In the genomic region with DNA sequence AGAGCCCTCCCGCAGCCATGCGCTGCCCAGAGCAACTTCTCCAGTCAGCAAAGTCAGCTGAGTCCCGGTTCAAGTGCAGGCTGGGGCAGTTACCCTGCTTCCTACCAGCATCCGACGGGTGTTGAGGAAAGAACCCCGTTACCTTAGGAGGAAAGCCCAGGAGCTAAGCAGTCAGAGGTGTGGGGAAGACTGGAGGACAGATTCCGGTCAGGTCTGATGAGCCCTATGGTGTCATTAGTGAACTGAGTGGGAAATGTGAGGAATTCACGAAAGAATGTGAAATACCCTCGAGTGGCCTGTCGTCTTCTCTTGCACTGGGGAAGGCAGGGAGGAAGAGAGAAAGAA, we compare ENCODE assay signal across 8 mouse cellular contexts. TPM values are rescaled to one million over a fixed set of nuclear protein-coding genes. Genes with fewer than 3 reads are reported as not detected.
DNase-seq lines count a peak whose midpoint lies in the region; ATAC-seq and TF ChIP-seq lines count a peak whose summit lies in the region.

No protein-coding gene starts in this region.

- WGBS in kidney, adult 2 months = 14% methylated on average over 10 of the region's 10 CpGs
- WGBS in heart, postnatal 0 days = 12% methylated on average over 10 of the region's 10 CpGs
- WGBS in liver, embryonic 15.5 days (ENCODE audit: insufficient replicate concordance) = 29% methylated on average over 10 of the region's 10 CpGs
- 32% methylated on average over 10 of the region's 10 CpGs for WGBS in neural tube, embryonic 14.5 days

- ATAC-seq in heart, postnatal 0 days (ENCODE audit: insufficient read depth, low read depth) = no peak
- ATAC-seq in liver, embryonic 15.5 days (ENCODE audit: insufficient read depth) = peak; percentile 5; the same call in 1 of the 2 replicates
- ATAC-seq in neural tube, embryonic 14.5 days (ENCODE audit: low read depth) = no peak

- TF ChIP-seq POLR2A in kidney, adult 2 months (IDR thresholded peaks at IDR 0.05; ENCODE audit: low read depth, low read length) = no peak

- H3K4me1 ChIP-seq in kidney, adult 2 months (ENCODE audit: control insufficient read depth, insufficient read depth, low read length) = no peaks in the 10 kb centered on the region; the same call in 1 of the 2 replicates
- no peaks in the 10 kb centered on the region; the same call in 1 of the 2 replicates for H3K4me1 ChIP-seq in brown adipose tissue, adult 24 weeks (ENCODE audit: control insufficient read depth, insufficient read depth, insufficient read length, low read length)
- H3K4me1 ChIP-seq in heart, postnatal 0 days (ENCODE audit: control insufficient read depth, insufficient read depth) = no peaks in the 10 kb centered on the region; the same call in 1 of the 2 replicates
- H3K4me1 ChIP-seq in liver, embryonic 15.5 days (replicated peaks) = peaks cover 11% of the 10 kb centered on the region
- peaks cover 4% of the 10 kb centered on the region; the same call in 1 of the 2 replicates for H3K4me1 ChIP-seq in neural tube, embryonic 14.5 days (ENCODE audit: control insufficient read depth, insufficient read depth, low read length)

- no peaks in the 10 kb centered on the region for H3K27me3 ChIP-seq in kidney, adult 2 months (replicated peaks; ENCODE audit: control insufficient read depth, insufficient read depth, low read length)
- no peaks in the 10 kb centered on the region for H3K27me3 ChIP-seq in heart, postnatal 0 days (ENCODE audit: control insufficient read depth, insufficient read depth, low read length)
- no peaks in the 10 kb centered on the region for H3K27me3 ChIP-seq in liver, embryonic 15.5 days
- no peaks in the 10 kb centered on the region for H3K27me3 ChIP-seq in neural tube, embryonic 14.5 days (ENCODE audit: control insufficient read depth, insufficient read depth, low read length)

- no peaks in the 10 kb centered on the region for H3K9me3 ChIP-seq in heart, postnatal 0 days (replicated peaks; ENCODE audit: control insufficient read depth, low read length)
- H3K9me3 ChIP-seq in liver, embryonic 15.5 days (replicated peaks) = no peaks in the 10 kb centered on the region
- no peaks in the 10 kb centered on the region for H3K9me3 ChIP-seq in neural tube, embryonic 14.5 days (ENCODE audit: control insufficient read depth, low read length)

- H3K9ac ChIP-seq in heart, postnatal 0 days (replicated peaks; ENCODE audit: low read depth, low read length) = peak overlapping the region; percentile 76
- H3K9ac ChIP-seq in liver, embryonic 15.5 days = peak overlapping the region; percentile 65
- no peak overlapping the region for H3K9ac ChIP-seq in neural tube, embryonic 14.5 days (replicated peaks; ENCODE audit: low read depth, low read length)

- 0 out of 2 replicates have a peak overlapping the region, but pooled peaks have one; percentile 62 for H3K27ac ChIP-seq in kidney, adult 2 months (ENCODE audit: insufficient read depth, low read depth, low read length)
- H3K27ac ChIP-seq in brown adipose tissue, adult 24 weeks (replicated peaks; ENCODE audit: low read depth, low read length) = no peak overlapping the region
- no peak overlapping the region; the same call in 1 of the 2 replicates for H3K27ac ChIP-seq in heart, postnatal 0 days (ENCODE audit: low read depth)
- H3K27ac ChIP-seq in liver, embryonic 15.5 days (replicated peaks) = 0 out of 2 replicates have a peak overlapping the region, but pooled peaks have one; percentile 42
- no peak overlapping the region for H3K27ac ChIP-seq in neural tube, embryonic 14.5 days (ENCODE audit: low read depth, low read length)

- no peak for TF ChIP-seq CTCF in kidney, adult 2 months (conservative IDR thresholded peaks at IDR 0.05; ENCODE audit: insufficient read depth, insufficient read length, low read depth, low read length)
- TF ChIP-seq CTCF in heart, postnatal 0 days (IDR thresholded peaks at IDR 0.05; ENCODE audit: low read depth) = no peak

- peak overlapping the region; percentile 97 for H3K4me2 ChIP-seq in heart, postnatal 0 days (ENCODE audit: low read depth, low read length)
- peak overlapping the region; percentile 83 for H3K4me2 ChIP-seq in liver, embryonic 15.5 days
- H3K4me2 ChIP-seq in neural tube, embryonic 14.5 days (ENCODE audit: low read depth, low read length) = peak overlapping the region; percentile 82

- H3K36me3 ChIP-seq in kidney, adult 2 months (ENCODE audit: control insufficient read depth, insufficient read depth, low read length) = no peaks in the 10 kb centered on the region
- H3K36me3 ChIP-seq in heart, postnatal 0 days (replicated peaks; ENCODE audit: control insufficient read depth, insufficient read depth, low read length) = peaks cover 19% of the 10 kb centered on the region; the same call in 1 of the 2 replicates
- H3K36me3 ChIP-seq in liver, embryonic 15.5 days (replicated peaks) = no peaks in the 10 kb centered on the region
- H3K36me3 ChIP-seq in neural tube, embryonic 14.5 days (ENCODE audit: control insufficient read depth, insufficient read depth, low read length) = no peaks in the 10 kb centered on the region

- TF ChIP-seq EP300 in heart, postnatal 0 days (IDR thresholded peaks at IDR 0.05; ENCODE audit: low read depth) = no peak

- peak overlapping the region; percentile 87 for H3K4me3 ChIP-seq in kidney, adult 2 months (ENCODE audit: insufficient read depth, low read depth, low read length)
- peak overlapping the region; percentile 92 for H3K4me3 ChIP-seq in brown adipose tissue, adult 24 weeks (ENCODE audit: insufficient read depth, low read depth, low read length)
- H3K4me3 ChIP-seq in heart, postnatal 0 days (ENCODE audit: low read depth, low read length) = peak overlapping the region; percentile 91
- H3K4me3 ChIP-seq in liver, embryonic 15.5 days (replicated peaks) = peak overlapping the region; percentile 70
- peak overlapping the region; percentile 46 for H3K4me3 ChIP-seq in neural tube, embryonic 14.5 days (ENCODE audit: low read depth, low read length)

- peak; percentile 28 for DNase-seq in kidney, adult 2 months
- DNase-seq in kidney, adult 11 months = no peak
- DNase-seq in heart, postnatal 0 days (ENCODE audit: low spot score) = no peak
- no peak for DNase-seq in right cerebral cortex, postnatal 25 days
- no peak for DNase-seq in cerebellum, adult 9-11 months

RNA-seq across cellular contexts. Expression of a gene that starts 0.9 kb away (rescaled TPM):
- 27.0 and 33.8 TPM in 2 replicates for polyA plus RNA-seq in kidney, adult 2 months (2012; rRNA removed)
- 13.6 and 13.7 TPM in 2 replicates for polyA plus RNA-seq in brown adipose tissue, adult 24 weeks (2012; ENCODE audit: insufficient read depth, insufficient read length, missing spikeins)
- 14.7 and 16.6 TPM in 2 replicates for total RNA-seq in heart, postnatal 0 days (2014; rRNA removed; ENCODE audit: low replicate concordance)
- 18.8 and 21.1 TPM in 2 replicates for polyA plus RNA-seq in heart, postnatal 0 days (2015; fragmentation: Nextera tagmentation; extraction: Ambion mirVana)
- 9.8 and 10.0 TPM in 2 replicates for polyA plus RNA-seq in liver, embryonic 15.5 days (2015; fragmentation: Nextera tagmentation; extraction: Ambion mirVana)
- polyA plus RNA-seq in neural tube, embryonic 14.5 days (2014; fragmentation: Nextera tagmentation; extraction: Ambion mirVana) = 3.3 and 8.4 TPM in 2 replicates

RNA-seq across cellular contexts. Expression of a gene that starts 40.6 kb away (rescaled TPM):
- polyA plus RNA-seq in kidney, adult 2 months (2012; rRNA removed) = 22.4 and 27.8 TPM in 2 replicates
- polyA plus RNA-seq in brown adipose tissue, adult 24 weeks (2012; ENCODE audit: insufficient read depth, insufficient read length, missing spikeins) = 13.7 and 15.9 TPM in 2 replicates
- 24.2 and 29.7 TPM in 2 replicates for total RNA-seq in heart, postnatal 0 days (2014; rRNA removed; ENCODE audit: low replicate concordance)
- 9.0 and 10.3 TPM in 2 replicates for polyA plus RNA-seq in heart, postnatal 0 days (2015; fragmentation: Nextera tagmentation; extraction: Ambion mirVana)
- 0.99 and 1.2 TPM in 2 replicates for polyA plus RNA-seq in liver, embryonic 15.5 days (2015; fragmentation: Nextera tagmentation; extraction: Ambion mirVana)
- 7.8 and 15.7 TPM in 2 replicates for polyA plus RNA-seq in neural tube, embryonic 14.5 days (2014; fragmentation: Nextera tagmentation; extraction: Ambion mirVana)

RNA-seq across cellular contexts. Expression of a gene that starts 42.4 kb away (rescaled TPM):
- 8.4 and 14.3 TPM in 2 replicates for polyA plus RNA-seq in kidney, adult 2 months (2012; rRNA removed)
- 34.1 and 44.2 TPM in 2 replicates for polyA plus RNA-seq in brown adipose tissue, adult 24 weeks (2012; ENCODE audit: insufficient read depth, insufficient read length, missing spikeins)
- 58.2 and 73.2 TPM in 2 replicates for total RNA-seq in heart, postnatal 0 days (2014; rRNA removed; ENCODE audit: low replicate concordance)
- polyA plus RNA-seq in heart, postnatal 0 days (2015; fragmentation: Nextera tagmentation; extraction: Ambion mirVana) = 24.6 and 27.0 TPM in 2 replicates
- 25.7 and 27.2 TPM in 2 replicates for polyA plus RNA-seq in liver, embryonic 15.5 days (2015; fragmentation: Nextera tagmentation; extraction: Ambion mirVana)
- 39.8 and 40.3 TPM in 2 replicates for polyA plus RNA-seq in neural tube, embryonic 14.5 days (2014; fragmentation: Nextera tagmentation; extraction: Ambion mirVana)

Comparison
In these comparisons a context has a peak if more than half of its experiments do, and no peak if none do; other contexts are left out.
1. H3K27ac ChIP-seq: peak in kidney, adult 2 months (single experiment) and liver, embryonic 15.5 days (single experiment); none in brown adipose tissue, adult 24 weeks (single experiment), heart, postnatal 0 days (single experiment) and neural tube, embryonic 14.5 days (single experiment).
2. Peak in every context shown above with its lines, with median percentiles within 50 percentile points of each other: H3K4me3 ChIP-seq and H3K4me2 ChIP-seq.